Mouse (Mus musculus) right cerebral cortex, adult 2 months (tissue): ENCODE measurements at regions not wholly inside any gene's neighbourhood (a gene's known extent, or its start where the extent isn't known, plus 50 kb on each side); places are given as distances from the start of the nearest gene placed in this dataset.

Source experiments
- DNase-seq, 2 experiments: peaks; one replicate each; pipeline ENCODE4 v3.0.0; 2021 to 2022; ENCODE audit warnings: low spot score in 2 of 2

DNA sequence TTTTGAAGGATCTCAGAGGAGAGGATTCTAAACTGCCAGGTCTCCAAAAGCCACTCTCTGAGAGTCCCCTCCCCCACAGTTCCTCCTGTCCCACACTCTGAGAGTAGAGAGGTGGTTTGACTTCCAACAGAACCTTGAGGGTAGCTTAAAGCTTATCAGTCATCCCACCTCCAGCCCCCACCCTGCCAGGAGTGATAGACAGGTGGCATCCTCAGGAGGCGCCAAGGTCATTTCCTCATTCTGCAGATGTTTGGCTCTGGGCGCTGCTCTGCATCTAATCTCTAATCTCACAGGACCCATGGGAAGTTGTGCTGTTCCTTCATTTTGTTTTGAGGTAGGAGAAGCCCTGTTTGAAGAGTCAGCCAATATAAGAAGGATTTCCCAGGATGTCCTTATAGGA lies 96.2 kb downstream of the Hes1 start:
- DNase-seq = no peak

GRCm38 (mm10) chr16:30163303-30163702 lies 99.1 kb downstream of the Hes1 start:
- DNase-seq = no peak

DNA sequence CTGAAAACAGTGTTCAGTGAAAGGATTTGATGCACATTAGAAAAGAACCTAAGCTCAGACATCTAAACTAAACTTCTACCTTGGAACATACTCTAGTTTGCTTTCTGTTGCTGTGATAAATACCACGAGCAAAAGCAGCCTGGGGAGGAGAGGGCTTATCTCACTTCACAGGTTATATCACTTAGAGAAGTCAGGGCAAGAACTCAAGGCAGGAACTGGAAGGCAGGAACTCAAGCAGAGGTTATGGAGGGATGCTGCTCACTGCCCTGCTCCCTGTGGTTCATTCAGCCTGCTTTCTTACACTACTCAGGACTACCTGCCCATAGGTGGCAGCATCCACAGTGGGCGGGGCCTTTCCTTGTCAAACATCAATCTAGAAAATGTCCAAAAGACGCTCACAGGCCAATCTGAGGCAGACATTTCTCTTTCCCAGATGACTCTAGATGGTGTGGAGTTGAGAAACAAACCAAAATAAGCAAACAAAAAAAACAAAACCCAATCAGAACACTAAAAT lies 101.5 kb downstream of the Hes1 start:
- no peak for DNase-seq

DNA sequence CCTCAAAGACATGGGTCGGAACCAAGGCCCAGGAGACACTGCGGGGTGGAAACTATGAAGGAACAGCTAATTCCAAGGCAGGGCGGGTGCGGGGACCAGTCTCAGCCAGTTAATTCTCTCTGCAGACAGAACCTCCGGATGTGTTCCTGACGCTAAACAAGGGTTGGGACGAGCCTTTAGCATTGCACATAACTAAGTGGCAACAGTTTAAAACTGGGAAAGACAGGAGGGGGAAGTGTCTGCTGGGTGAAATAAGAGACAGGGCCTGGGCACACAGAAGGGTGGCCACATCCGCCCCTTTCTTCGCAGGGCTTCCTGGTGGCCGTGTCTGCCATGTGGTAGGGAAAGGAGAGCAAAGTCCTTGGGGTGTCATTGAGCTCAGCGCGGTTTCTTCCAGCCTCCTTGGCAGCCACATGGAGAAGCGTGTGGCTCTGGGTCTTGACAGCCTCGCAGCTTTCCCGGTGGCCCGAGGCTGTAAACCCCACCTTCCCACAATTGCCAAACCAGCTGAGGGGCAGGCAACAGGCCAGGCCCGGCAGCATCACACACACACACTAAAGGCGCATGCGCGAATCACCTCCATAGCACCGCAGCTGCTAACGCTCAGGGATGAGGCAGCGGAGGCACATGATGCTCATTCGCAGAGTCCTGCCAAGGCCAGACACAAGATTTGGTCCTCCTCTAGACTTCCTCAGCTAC lies 95.8 kb downstream of the Cpn2 start:
- peak in 1 of 2 experiments; percentile 36 for DNase-seq

DNA sequence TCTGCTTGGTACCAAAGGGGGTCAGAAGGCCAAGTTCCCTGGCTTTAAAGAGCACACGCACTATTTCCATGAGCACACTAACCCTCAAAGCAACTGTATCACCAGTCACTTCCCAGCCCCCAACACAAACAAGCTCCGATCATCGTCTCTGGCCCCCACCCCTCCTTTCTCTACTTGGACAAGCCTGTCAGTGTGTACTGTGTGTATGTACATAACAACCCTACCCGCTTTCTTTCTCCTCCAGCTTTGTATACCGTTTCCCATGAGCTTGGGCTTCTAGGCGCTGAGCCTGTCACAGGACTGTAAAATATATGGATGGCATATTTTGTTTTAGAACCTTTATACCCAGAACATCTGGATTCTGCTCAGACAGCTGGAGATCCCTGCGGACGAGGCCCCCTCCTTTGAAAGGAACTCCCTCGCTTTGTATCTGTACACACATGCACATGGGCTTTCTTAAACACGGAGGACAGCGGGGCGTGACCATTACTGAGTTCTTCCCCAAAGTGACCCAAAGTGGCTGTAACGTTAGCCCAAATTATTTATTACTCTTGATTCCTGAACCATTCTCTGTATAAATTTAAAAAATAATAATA lies 95.1 kb downstream of the Cpn2 start:
- no peak for DNase-seq

DNA sequence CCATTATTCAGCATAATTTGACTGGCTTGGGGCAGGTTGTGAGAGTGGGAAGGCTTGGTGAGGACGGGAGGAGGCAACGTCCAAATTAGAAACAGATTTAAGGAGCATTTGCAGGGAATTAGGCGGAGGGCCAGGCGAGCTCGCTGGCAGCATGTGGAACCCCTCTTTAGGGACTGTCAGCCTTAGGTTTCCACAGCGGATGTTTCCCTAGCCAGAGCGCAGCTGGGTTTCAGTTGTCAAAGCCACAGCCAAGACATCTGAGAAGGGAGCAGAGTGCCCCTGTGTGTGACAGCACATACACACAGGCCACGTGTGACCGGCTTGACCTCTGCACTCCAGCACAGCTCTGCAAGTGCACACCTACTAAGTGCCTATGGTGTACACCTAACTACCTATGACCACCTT lies 94.5 kb downstream of the Cpn2 start:
- DNase-seq = peak; percentile 44 to 57

DNA sequence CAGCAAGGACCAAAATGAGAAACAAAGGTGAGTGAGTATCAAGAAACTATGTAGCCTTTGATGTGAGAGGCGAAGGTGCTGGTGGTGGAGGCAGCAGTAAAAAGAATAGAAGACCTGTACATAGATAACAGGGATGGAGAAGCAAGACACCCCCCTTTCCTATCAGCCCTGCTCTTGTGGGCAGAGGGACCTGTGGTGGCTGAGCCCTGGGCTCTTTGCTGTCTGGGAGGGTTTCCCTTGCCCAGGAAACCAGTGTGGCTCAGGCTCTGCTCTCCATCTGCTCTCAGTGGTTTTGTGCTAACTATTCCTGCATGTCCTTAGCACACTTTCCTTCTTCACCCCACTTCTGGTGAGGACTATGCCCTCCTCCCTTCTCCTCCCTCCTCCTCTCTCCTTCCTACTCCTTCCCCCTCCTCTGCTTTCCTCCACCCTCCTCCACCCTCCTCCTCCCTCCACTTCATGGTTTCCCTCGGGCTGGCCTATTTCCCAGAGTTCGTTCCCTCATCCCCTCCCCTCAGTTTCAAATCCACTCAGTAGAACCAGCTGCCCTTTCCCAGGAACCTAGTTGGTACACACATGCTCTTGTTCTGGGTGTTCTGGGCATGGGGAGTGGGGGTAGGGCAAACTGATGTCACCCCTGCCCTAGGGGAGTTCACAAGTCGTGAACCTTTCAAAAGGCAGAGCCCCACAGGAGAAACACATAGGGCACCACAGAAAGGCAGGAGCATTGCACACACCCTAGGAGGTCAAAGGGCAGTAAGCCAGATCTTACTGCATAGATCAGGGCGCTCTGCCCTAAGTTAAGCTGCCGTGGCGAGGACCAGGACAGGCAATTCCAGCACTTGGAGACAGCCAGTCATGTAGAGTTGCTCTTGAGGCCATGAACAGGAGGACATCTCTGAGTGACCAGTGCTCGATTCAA lies 93.1 kb downstream of the Cpn2 start:
- DNase-seq = no peak

- no peak for DNase-seq
Measured at GRCm38 (mm10) chr16:30176306-30176705, 91.0 kb downstream of the Cpn2 start.

GRCm38 (mm10) chr16:30177769-30178168 lies 89.5 kb downstream of the Cpn2 start:
- no peak for DNase-seq

GRCm38 (mm10) chr16:30178596-30178995 lies 88.7 kb downstream of the Cpn2 start:
- no peak for DNase-seq

DNA sequence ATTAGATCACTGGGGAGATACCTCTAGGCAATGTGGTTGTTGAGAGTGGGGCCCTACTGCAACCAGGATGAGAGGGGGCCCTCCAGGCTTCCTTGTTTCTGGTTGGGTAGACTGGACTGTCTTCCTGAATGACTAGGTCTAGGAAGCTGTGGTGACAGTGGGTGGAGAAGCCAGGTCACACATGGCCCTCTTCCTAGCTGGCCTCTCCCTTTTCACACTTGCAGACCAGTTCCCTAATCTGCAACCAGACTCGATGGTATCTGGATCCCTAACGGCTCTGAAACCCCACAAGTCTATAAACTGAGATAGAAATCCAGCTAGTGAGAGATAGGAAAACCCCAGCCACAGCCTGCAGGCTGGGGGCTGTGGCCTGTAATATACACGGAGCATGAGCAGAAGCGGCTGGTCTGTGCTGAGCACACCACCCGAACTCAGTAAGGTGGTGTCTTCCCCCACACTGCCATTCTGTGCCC lies 87.8 kb downstream of the Cpn2 start:
- DNase-seq = no peak

DNA sequence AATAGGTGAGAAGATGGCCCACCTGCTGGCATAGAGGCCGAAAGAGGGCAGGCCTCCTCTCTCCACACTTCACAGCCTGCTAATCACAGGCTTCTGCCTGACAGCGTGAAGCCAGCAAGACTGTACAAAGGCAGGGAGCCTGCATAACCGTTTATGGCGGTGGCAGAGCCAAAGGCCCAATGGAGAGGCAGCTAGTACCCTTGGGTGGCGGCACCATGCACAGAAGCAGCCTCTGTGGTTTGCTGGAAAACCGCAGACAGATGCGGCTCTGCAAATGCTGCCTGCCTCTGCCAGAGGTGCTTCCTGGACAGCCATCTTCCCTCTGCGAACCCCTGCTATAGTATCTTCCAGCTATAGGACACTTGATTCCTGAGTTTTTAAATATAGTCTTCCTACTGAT lies 86.2 kb downstream of the Cpn2 start:
- DNase-seq = no peak

GRCm38 (mm10) chr16:30184591-30185265 lies 82.6 kb downstream of the Cpn2 start:
- peak; percentile 33 to 61 for DNase-seq

DNA sequence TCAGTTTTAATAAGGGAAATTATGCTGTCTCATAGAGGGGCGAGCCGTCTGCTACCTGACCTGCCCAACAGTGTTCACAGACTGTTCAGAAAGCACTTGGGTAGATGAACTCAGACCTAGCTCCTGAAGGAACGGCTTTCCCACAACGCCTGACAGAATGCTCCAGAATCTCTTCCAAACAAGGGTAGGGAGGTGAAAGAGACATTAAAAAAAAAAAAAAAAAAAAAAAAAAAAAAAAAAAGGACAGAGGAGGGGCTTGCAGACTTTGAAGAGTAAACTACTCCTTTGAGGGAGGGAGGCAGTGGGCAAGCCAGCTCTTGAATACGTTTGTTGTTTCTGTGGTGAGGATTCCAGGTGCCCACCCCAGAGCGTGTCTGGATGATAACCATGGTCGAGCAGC lies 81.6 kb downstream of the Cpn2 start:
- no peak for DNase-seq

- no peak for DNase-seq
Measured at GRCm38 (mm10) chr16:30186201-30186700, 81.0 kb downstream of the Cpn2 start.

DNA sequence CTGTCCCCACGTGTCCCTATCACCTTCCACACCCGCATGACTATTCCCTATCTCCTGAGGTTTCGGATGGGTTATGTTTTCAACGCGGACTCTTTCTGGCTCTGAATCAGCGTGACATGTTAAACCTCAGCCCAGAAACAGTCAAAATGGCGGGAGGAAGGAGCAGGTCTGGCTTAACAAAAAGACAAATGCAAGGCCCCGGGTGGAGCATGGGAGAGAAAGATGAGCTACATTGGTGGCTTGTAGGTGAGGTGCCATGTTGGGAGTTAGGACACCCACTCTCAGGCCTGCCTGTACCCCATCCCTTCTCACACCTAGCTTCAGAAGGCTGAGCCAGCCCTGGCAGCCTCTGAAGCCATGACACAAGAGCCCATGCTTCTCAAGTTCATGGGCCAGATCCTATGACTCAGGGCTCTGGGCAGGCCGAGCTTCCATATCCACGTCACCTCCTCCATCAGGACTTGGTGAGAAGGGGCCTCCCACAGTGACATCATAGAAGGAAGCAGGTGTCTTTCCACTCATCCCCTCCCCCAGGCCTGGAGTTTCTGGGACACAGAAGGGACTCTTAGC lies 80.5 kb downstream of the Cpn2 start:
- no peak for DNase-seq

GRCm38 (mm10) chr16:30187400-30187799 lies 79.9 kb downstream of the Cpn2 start:
- DNase-seq = no peak

DNA sequence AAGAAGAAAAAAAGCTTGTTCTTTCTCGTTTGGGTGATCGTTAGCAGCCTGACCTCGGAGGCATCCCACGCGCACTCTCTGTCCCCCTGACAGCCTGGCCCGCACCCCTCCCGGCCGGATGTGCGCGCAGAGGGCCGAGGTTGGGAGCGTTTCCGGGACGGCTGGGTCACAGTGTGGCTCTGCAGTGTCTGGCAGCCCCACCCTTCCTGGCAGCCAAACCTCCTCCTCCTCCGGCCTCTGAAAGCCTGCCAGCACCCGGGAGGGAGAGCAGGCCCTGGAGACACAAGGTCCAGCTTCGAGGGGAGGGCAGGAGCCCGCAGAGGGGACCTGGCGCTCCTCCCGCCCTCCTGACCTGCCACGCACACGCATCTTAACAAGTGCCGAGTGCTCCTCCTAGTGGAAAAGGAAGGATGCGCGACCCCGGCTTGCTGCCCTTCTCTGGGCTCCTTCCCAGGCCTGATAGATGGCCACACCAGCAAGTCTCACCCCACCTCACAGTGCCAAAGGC lies 79.3 kb downstream of the Cpn2 start:
- peak; percentile 87 to 91 for DNase-seq

GRCm38 (mm10) chr16:30188769-30189430 lies 78.4 kb downstream of the Cpn2 start:
- DNase-seq = peak; percentile 36 to 51

DNA sequence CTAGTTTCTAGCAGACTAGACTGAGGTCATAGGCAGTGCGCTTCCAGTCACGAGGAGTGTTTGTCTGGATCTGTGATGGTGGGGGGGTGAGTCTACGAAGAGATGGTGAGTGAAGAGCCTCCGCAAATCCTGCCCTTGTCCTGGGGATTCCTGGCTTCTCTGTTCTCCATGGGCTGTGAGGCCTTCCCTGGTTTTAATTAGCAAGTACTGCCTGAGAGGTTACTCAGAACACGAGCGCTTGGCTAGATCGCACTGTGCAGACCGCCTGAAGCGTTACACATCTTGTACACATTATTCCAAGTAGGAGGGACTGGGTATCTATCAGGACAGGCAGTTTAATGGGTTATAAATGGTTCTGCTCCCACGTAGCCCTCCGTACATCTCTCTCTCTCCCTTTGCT lies 76.9 kb downstream of the Cpn2 start:
- DNase-seq = no peak
